Comparison of ENCODE assay signal across 17 mouse cellular contexts in the genomic region with DNA sequence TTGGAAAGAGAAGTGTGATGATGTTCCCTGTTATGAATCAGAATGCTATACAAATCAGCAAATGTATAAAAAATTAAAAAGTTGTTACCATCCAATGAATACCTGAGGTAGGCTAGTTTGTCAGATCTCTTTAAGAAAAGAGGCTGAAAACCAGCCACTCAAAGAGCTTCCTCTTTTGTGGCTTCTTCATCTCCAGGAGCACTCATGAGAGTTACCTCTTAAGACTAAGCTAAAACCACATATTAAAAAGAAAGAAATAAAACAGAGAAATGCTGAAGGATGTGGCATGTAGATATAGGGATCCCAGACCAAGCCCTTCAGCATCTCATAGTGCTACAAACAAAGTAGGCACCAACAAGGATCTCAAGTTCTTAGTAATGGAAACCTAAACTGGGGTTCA.
"Had no signal": no experiment of that assay in that cellular context is flagged by ENCODE, and none has a peak within 500 bp of the region (broad histone marks: within the 10 kb centered on the region; RNA-seq: fewer than 3 reads in every experiment).

No protein-coding gene starts in this region.

- H3K9ac ChIP-seq: neural tube, embryonic 12.5 days; neural tube, embryonic 13.5 days; neural tube, embryonic 15.5 days; stomach, embryonic 15.5 days had no signal

- H3K27me3 ChIP-seq: neural tube, embryonic 12.5 days; neural tube, embryonic 13.5 days; neural tube, embryonic 15.5 days; stomach, embryonic 15.5 days had no signal

- H3K4me3 ChIP-seq: neural tube, embryonic 12.5 days; neural tube, embryonic 13.5 days; neural tube, embryonic 15.5 days; stomach, embryonic 15.5 days had no signal

- H3K27ac ChIP-seq: neural tube, embryonic 12.5 days; neural tube, embryonic 13.5 days; neural tube, embryonic 15.5 days; stomach, embryonic 15.5 days; stomach, postnatal 0 days had no signal

- H3K4me2 ChIP-seq: neural tube, embryonic 12.5 days; neural tube, embryonic 13.5 days; neural tube, embryonic 15.5 days; stomach, embryonic 15.5 days had no signal

- H3K36me3 ChIP-seq: neural tube, embryonic 12.5 days; neural tube, embryonic 13.5 days; neural tube, embryonic 15.5 days; stomach, embryonic 15.5 days had no signal

- H3K9me3 ChIP-seq: neural tube, embryonic 12.5 days; neural tube, embryonic 13.5 days; neural tube, embryonic 15.5 days; stomach, embryonic 15.5 days had no signal

- DNase-seq: retina, postnatal 1 day; right cerebral cortex, adult 18-20 months; right cerebral cortex, postnatal 14 days; right cerebral cortex, postnatal 25 days; right cerebral cortex, postnatal 4 days; spleen, adult 18-20 months; thymus, adult 18-20 months; thymus, adult 2 months; thymus, postnatal 14 days; thymus, postnatal 25 days; thymus, postnatal 36 days; thymus, postnatal 4 days had no signal

- H3K4me1 ChIP-seq: neural tube, embryonic 12.5 days; neural tube, embryonic 13.5 days; neural tube, embryonic 15.5 days; stomach, embryonic 15.5 days had no signal
